Mouse (Mus musculus) cerebellum, postnatal 25 days (tissue): ENCODE measurements at regions not wholly inside any gene's neighbourhood (a gene's known extent, or its start where the extent isn't known, plus 50 kb on each side); places are given as distances from the start of the nearest gene placed in this dataset.

Experiments
- DNase-seq, 2 experiments: peaks; one replicate each; pipeline ENCODE4 v3.0.0; 2021; ENCODE audit warnings: mixed read lengths in 2 of 2

- no peak for DNase-seq
Measured at GRCm38 (mm10) chr5:42364116-42364515, 296.4 kb downstream of the Gm16223 start.

GRCm38 (mm10) chr5:42387959-42388358, 320.2 kb downstream of the Gm16223 start:
- no peak for DNase-seq

- no peak for DNase-seq
Measured at GRCm38 (mm10) chr5:42396695-42397094, 328.9 kb downstream of the Gm16223 start.

GRCm38 (mm10) chr5:42409981-42410380, 342.2 kb downstream of the Gm16223 start:
- no peak for DNase-seq

GRCm38 (mm10) chr5:42412296-42412695, 344.5 kb downstream of the Gm16223 start:
- DNase-seq = no peak

GRCm38 (mm10) chr5:42425902-42426301, 358.1 kb downstream of the Gm16223 start:
- no peak for DNase-seq

- peak; percentile 26 to 41 for DNase-seq
Measured at GRCm38 (mm10) chr5:42433147-42433546, 365.4 kb downstream of the Gm16223 start.

GRCm38 (mm10) chr5:42448644-42449043, 380.9 kb downstream of the Gm16223 start:
- DNase-seq = no peak

GRCm38 (mm10) chr5:42449581-42449980, 381.8 kb downstream of the Gm16223 start:
- peak; percentile 56 to 69 for DNase-seq

- DNase-seq = no peak
Measured at GRCm38 (mm10) chr5:42453707-42454106, 385.9 kb downstream of the Gm16223 start.

- no peak for DNase-seq
Measured at GRCm38 (mm10) chr5:42461195-42461594, 393.4 kb downstream of the Gm16223 start.

GRCm38 (mm10) chr5:42464814-42465213, 397.1 kb downstream of the Gm16223 start:
- peak; percentile 81 to 85 for DNase-seq

GRCm38 (mm10) chr5:42473493-42473892, 405.7 kb downstream of the Gm16223 start:
- DNase-seq = no peak

- no peak for DNase-seq
Measured at GRCm38 (mm10) chr5:42502124-42502801, 434.5 kb downstream of the Gm16223 start.

GRCm38 (mm10) chr5:42502802-42503136, 435.0 kb downstream of the Gm16223 start:
- DNase-seq = no peak

GRCm38 (mm10) chr5:42509200-42509599, 441.4 kb downstream of the Gm16223 start:
- no peak for DNase-seq

GRCm38 (mm10) chr5:42523116-42524113, 455.7 kb downstream of the Gm16223 start:
- DNase-seq = no peak

- peak; percentile 8 to 10 for DNase-seq
Measured at GRCm38 (mm10) chr5:42525431-42525830, 457.7 kb downstream of the Gm16223 start.

GRCm38 (mm10) chr5:42560537-42560936, 492.8 kb downstream of the Gm16223 start:
- no peak for DNase-seq

GRCm38 (mm10) chr5:42563406-42563805, 495.6 kb downstream of the Gm16223 start:
- DNase-seq = no peak

GRCm38 (mm10) chr5:42575971-42576370, 508.2 kb downstream of the Gm16223 start:
- no peak for DNase-seq

- no peak for DNase-seq
Measured at GRCm38 (mm10) chr5:42578208-42578844, 510.6 kb downstream of the Gm16223 start.

- DNase-seq = no peak
Measured at GRCm38 (mm10) chr5:42620698-42621097, 552.9 kb downstream of the Gm16223 start.
